Mouse (Mus musculus): ENCODE measurements around the gene Paics.

DNA sequence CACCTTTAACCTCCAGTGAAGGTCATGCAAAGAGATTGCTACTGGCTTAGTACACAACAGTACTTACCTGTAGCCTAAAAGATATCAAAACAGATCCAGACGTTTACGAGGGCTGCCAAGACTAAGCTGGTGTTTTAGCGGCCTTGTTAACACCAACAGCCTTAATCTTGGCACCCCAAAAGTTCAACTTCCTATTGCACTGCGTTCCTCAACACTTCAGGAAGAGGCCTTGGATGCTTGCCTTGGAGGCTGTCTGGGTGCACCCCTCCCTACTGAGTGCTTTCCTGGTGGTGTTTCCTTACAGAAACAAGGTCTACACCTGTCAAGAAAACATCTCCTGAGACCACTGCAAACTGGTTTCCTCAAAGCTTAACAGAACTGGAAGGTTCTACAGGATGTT lies 4.0 kb upstream of the Paics start:
- no peak for TF ChIP-seq CTCF (IDR thresholded peaks at IDR 0.05)
- TF ChIP-seq POLR2A (IDR thresholded peaks at IDR 0.05; ENCODE audit: insufficient read depth, low read depth, low read length): no peak
- no peak for TF ChIP-seq EP300 (IDR thresholded peaks at IDR 0.05; ENCODE audit: insufficient read depth, low read depth, low read length)

All from heart, adult 2 months (tissue).